Mouse (Mus musculus) ovary, postnatal 14 days (tissue): ENCODE measurements at regions not wholly inside any gene's neighbourhood (a gene's known extent, or its start where the extent isn't known, plus 50 kb on each side); places are given as distances from the start of the nearest gene placed in this dataset.

Source experiments
- DNase-seq: peaks from one replicate; pipeline ENCODE4 v3.0.0; 2022; ENCODE audit warnings: low spot score

DNA sequence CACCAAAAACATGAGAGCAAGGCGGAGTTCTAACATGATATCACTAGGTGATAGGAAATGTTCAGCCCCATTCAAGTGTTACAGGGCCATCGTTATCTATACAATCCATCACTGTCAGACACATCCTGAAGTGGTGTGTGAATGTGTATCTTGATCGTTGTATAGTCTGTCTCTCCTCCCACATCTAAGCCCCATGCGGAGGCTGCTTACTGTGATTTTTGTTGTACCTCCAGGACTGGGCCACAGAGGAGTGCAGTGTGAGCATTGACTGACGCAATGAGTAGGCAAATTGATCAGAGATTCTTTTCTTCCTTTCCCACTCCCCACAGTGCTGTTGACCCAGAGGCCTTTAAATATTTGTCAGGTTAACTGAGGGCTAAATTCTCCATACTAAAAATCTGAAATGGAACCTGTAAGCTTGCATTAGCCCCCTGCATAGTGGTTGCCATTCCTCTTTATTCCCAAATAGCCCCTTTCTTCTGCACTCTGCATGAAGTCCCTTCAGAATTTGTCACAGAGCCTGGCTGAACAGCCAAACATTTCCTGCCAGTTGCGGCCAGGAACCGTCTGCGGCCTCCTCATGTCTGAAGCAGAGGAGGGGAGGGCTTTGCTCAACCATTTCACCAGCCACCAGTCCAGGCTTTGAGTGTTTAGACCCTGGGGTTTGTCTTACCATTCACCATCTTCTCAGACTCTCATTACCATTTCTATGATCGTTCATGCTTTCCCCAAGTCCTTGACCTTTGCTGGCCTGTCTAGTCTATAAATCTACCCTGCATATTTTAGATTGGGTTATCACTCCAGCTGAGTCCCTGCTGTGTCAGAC lies 119.3 kb downstream of the Ttc8 start:
- DNase-seq: no peak

DNA sequence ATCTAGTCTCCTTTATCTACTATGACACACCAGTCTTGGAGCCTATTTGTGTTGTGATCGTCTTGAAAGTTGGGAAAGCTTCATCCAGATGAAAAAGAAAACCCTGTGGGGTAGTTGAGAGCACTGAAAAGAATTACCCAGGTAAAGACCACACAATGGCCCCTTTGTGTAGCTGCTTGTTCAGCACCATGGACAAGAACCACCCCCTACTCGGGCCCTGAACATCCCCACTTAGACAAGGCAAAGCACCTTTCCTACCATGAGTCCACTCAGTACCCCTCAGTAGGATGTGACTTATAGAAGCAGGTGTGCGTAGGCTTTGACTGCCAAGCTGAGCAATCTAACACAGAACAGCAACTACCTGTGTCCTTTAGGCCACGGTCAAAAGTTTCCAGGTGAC lies 121.2 kb downstream of the Ttc8 start:
- no peak for DNase-seq

DNA sequence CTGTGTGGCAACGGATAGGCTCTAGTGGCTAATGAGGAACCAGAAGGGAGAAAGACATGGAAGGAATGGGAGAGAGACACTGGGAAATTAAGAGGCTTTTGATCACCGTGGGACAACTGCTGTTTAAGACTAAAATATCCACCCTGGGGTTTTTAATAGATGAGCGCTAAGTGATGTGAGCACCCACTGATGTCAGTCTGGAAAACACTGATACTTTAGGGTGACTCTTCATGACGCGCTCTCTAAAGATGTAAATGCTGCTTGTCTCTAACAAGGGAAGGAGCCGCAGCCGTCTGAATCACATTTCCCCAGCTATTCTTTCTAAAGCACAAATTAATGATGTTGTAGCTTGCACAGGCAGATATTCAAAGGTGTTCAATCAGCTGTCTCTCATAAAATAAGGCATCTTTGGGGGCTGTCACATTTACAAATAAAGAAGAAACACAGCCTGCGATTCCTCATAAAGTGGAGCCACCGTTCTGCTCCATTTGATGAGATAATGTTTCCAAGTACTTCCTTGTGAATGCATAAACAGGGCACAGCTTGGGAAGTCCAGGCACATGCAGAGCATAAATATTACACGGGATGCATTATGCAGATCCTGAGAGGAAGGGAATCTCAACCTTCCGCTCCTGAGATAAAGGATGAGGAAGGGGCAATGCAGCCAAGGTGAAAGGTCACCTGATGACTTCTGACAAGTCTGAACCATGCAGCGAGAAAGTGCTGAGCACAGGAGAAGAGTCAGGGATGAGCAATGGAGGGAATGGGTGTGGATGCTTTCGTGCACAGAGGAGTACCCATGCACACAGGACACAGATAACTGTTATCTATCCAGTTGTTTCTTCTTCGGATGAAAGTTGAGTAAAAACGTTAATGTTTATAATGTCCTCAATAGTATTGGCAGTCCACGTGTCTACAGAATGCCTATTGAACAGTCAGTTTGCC lies 122.8 kb downstream of the Ttc8 start:
- DNase-seq: no peak

DNA sequence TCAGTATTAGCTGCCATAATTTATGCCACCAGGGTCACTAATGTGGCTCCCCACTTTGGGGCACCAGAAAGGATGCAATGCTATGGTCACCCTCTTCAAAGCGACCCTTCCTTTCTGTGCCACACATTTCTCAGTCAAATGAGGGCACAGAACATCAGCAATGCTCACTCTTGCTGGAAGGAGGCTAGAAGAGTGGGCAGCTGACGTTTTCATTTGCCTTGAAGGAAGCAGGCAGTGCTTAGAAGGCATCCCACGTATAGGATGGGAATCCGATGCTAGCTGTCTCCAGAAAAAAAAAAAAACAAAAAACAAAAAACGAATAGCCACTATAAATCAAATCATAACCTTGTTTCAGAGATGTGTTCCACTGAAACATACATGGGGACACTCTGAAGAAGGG lies 124.1 kb downstream of the Ttc8 start:
- DNase-seq: no peak

DNA sequence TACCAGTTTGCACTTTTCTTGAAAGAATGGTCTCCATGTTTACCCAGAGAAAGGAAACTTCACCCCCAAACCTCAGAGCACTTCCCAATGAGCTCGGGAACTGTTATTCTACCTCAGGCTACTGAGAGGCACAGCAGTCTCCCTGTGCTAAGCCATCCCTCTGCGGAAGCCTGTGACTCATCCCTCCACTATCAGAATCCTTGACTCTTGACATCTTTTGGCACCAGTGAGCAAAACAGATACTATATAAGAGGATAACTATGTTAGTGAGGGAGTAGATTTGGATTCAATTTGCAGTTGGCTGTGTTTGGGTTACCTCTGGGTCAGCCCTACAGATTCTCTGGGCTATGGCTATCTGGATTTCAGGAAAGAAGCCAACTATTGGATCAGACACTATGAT lies 130.1 kb downstream of the Ttc8 start:
- DNase-seq: no peak

DNA sequence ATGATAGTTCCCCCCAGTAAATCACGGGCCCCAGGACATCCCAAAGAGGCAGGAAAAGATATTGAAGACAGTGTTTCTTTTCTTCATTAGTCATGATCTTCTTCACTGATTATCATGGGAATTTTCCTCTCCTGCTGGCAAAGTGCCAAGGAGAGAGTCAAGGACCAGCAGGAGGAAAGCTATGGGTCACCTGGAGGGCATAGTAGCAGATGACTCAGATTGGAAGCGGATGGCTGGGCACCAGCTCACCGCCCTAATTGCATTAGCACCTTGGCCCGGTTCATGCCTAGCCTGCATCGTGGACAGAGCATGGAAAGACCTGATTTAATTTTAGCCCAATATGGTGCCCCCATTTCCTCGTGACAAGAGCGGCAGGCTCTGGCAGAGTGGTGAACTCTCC lies 132.2 kb downstream of the Ttc8 start:
- DNase-seq: no peak

DNA sequence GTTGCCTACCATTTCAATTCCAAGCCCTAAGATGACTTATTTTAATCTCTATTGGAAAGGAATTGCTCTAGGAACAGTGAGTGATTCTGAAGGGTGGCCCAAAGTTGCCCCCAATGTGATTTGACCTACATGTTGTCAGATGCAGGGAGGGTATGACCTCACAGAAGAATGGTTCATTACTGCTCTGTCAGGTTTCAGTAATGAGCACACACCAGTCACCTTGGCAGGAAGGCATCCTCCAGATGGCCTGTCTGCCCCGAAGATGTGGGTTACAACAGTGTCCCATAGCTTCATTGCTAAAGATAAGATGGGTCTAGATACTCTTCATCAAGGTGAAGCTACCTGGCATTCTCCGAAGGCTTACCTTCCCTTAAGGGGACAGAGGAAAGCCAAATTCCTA lies 137.1 kb downstream of the Ttc8 start:
- no peak for DNase-seq

DNA sequence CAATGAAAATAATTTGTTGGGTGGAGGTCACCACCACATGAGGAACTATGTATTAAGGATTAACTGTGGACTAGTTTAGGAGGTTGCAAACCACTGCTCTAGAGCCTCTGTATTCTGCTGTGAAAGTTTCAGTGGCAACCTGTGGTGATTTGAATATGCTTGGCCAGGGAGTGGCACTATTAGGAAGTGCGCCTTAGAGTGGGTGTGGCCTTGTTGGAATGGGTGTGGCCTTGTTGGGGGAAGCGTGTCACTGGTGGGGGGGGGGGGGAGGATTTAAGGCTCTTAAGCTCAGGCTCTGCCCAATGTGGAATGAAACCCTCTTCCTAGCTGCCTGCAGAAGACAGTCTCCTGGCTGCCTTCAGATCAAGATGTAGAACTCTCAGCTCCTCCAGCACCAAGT lies 138.5 kb downstream of the Ttc8 start:
- DNase-seq: no peak

DNA sequence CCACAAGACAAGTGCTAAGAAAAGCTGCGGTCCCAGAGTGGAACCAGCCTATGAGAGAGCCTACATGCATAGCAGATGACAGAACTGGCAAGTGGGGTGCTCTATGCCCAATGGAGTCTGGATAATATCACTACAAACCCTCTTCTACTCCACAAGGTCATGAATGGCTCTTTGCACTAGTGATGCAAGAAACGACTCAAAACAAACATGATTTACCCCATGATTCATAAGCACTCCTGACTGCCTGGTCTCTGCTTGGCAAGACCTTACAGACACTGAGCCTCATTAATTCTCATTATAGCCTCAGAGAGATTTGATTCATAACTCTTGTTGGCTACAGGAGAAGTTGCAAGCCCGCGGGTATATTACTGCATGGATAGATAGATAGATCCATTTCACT lies 139.1 kb downstream of the Ttc8 start:
- DNase-seq: no peak

DNA sequence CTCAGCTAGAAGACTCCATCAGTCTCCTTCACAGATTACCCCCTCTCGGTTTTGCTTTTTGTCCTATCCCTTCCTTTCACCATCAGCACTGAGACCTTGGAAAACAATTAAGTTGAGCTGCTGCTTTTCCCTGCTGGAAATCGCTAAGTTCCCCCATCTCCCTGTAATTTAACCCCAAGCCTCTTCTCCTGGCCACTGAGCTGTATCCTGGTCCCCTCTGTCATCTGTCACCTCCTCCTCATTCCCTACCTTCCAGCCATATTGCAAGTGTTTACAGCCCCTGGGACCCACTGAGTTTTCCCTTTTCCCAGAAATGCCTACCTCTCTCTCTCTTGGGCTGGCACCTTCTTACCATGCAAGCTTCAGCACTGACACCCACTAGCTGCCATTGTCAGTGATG lies 140.3 kb downstream of the Ttc8 start:
- no peak for DNase-seq

DNA sequence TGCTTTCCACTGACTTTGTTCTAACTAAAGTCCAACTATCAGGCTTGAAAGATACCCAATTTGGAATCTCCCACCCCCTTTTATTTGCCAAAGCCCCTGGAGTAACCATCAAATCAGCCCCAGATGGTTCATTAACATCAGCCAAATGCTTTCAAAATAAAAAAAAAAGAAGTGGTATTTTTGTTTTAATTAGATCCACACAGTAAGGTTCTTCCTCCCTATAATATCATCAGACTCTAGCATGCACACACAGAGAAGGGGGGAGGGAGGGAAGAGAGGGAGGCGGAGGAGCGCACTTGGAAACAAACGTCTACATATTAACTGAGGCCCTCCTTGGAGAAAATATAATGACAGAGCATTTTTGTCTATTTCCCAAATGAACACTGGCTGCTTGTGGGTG lies 143.1 kb downstream of the Ttc8 start:
- no peak for DNase-seq

DNA sequence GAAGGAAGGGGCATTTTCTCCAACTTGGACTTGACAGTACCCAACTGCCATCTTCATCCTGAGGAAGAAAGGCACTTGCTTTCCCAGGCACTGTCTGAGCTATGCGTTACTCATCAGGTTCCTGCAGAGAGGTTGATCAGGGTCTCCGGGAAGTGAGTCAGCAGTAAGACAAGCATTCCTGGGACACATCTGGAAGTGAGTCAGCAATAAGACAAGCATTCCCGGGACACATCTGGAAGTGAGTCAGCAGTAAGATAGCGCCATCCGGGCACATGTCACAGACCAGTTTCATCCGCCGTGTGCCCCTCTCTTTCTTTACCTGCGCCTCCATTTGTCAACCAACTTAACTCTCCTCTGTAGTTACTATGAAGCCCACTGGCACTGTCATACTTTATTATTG lies 143.5 kb downstream of the Ttc8 start:
- no peak for DNase-seq

DNA sequence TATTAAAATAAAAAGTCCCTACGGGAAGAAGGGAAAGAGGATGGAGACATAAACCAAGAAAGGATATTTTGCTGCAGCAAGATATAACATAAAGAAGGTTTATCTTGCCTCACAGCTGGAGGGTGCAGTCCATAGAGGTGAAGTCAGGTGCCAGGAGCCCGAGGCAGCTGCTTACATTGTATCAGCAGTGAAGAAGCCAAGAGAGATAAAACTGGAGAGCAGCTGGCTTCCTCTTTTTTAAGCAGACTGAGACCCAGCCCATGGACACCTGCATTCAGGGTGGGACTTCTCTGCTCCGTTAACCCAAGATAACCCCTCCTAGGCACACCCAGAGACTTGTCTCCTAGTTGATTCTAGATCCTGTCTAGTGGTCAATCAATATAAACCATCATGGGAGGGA lies 147.6 kb downstream of the Ttc8 start:
- DNase-seq: no peak

DNA sequence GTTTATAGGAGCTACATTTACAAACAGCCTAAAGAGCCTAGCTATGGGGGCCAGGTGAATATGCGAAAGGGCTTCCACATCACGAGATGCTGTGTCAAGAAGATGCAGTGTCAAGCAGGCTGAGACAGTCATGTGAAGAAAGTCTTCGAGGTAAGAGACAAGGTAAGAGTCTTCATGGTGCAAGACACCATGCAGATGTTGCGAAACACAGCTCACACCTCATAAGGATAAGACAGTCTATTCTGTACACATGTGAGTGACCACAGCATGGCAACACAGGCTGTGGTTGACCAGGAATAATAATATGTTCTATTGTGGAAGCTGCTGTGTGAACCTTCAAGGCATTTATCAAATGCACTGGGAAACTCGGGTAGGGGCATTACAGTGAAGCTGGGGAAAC lies 153.4 kb downstream of the Ttc8 start:
- no peak for DNase-seq

DNA sequence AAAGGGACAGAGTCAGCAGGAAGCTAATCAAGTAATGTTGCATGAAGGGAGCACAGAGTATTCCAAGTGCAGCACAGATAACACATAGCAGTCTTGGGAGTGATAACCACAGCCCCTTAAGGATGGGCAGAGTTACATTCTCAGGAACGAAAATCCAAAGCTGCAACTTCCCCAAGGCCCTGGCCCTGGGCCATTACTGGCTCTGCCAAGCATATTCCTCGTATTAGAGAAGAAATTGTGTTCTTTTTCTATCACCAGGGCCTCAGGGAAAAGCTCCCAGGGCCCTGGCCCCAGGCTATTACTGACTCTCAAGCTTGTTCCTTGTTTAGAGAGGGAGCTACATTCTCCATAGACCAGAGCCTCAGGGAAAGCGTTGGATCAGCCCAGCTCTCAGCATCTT lies 157.0 kb downstream of the Ttc8 start:
- no peak for DNase-seq

DNA sequence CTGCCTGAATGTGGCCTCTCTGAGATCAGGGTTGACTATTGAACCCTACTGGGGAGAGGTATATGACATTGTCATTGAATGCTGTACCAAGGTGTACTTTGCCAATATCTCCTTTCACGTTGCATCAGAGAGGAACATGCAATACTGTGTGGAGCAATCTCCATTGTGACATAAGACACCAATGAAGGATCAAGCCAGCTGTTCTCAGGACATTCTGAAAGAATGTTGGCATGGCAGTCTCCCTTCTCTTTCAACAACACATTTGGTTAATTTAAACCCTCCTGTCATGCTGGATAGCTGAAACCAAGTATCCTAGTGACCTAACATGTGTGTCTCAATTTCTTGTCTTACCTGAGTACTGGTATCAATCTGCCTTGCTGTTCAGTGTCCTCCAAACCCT lies 159.5 kb downstream of the Ttc8 start:
- DNase-seq: no peak

DNA sequence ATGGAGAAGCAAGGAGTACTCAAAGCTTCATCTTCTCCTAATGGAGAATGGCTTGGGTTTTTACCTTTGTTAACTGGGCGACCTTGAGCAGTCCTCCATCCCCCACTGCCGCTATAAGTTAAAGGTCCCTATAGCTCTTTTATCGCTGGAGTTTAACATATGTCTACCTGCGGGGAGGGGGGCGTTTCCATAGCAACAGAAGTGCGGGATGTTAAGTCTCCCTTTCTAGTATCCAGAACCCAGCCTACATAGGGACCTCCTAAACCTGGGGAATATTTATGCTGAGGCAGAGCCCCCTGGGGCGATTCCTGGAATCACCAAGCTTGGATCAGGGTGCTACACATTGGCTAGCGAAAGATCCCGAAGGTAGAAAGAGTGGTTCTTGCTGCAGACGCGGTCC lies 163.2 kb downstream of the Ttc8 start:
- DNase-seq: no peak

DNA sequence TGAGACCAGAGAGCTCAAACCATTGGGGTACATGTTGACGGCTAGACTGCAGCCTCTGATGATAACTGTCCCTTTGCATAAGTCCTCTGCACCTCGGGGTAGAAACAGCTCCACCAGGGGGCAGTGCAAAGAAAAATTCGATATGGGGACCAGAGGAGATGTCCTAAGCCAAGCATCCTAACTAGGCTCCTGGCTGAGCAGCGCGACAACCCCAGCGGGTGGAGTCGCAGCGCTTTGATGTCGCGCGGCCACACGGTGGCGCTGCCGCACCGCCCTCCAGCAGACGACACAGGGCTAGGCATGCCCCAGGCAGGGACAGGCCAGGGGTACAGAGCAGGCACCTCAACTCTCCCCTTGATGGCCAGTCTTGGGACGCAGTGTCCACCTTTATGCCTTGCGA lies 163.8 kb downstream of the Ttc8 start:
- peak; percentile 73 for DNase-seq

DNA sequence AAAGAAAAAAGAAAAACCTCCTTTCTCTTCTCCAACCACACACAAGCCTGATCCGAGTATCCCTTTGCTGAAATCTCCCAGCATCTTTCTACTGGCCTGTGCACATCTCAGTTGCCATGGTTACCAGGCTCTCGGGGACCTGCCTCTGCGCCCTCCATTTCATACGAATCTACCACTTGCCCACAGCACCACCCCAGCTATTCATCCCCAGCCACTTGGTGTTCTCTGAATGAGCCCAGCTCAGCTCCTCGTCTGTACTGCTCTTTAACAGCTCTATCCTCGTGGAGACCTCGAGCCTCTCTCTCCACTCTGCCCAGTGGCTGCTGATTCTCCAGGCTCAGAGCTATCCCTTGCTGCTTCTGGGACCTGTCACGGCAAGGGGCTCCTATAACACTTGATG lies 166.9 kb downstream of the Ttc8 start:
- no peak for DNase-seq

DNA sequence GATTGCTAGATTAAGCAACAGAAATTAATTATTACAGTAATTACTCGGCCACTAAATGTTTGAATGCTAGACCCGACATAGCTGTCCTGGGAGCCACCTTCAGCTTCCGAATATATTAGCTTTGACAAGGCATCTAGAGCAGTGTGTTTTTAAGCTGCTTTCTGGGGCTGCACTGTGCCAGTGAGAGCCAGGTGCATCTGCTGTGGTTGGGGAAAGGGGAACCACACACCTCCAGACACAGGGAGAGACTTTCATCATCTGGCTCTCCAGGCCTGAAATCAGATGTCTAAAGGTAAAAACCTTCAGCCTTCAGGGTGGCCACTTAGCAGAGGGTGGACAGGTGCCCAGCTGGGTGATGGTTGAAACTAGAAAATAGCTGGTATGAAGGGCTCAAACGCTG lies 171.4 kb downstream of the Ttc8 start:
- DNase-seq: no peak

DNA sequence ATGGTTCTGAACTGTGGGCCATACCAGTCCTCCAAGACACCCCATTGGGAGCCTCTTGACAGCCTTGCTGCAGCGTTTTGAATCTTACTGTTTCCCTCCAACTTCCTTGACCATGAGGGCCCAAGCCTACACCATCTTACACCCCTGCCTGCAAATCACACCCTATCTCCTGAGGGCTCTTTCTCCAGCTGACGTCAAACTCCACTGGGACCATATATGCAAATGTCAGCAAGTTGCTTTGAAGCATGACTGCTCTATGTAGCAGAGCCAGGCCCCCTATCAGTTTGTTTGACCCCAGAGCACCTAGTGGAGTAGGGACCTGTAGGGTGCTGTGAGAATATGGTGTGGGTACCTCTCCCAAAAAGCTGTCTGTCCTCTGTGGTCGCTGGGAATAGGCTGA lies 172.8 kb downstream of the Ttc8 start:
- DNase-seq: no peak

DNA sequence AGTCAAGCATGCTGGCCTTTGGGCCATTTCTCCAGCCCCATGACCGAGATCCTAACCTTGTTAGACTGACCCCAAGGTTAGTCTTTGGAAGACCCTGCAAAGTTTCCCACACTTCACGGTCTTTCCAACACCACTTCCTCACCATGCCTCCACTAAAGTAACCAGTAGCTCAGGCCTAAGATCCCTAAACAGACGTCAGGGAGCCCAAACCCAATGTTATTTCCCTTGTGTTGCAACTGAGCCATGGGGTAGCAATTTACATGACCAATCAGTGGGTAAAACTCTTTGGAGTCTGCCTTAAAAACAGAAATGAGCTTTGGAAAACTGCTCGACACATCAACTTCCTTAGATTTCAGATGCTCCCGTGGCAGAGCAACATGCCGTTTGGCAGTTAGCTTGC lies 173.6 kb downstream of the Ttc8 start:
- DNase-seq: no peak

DNA sequence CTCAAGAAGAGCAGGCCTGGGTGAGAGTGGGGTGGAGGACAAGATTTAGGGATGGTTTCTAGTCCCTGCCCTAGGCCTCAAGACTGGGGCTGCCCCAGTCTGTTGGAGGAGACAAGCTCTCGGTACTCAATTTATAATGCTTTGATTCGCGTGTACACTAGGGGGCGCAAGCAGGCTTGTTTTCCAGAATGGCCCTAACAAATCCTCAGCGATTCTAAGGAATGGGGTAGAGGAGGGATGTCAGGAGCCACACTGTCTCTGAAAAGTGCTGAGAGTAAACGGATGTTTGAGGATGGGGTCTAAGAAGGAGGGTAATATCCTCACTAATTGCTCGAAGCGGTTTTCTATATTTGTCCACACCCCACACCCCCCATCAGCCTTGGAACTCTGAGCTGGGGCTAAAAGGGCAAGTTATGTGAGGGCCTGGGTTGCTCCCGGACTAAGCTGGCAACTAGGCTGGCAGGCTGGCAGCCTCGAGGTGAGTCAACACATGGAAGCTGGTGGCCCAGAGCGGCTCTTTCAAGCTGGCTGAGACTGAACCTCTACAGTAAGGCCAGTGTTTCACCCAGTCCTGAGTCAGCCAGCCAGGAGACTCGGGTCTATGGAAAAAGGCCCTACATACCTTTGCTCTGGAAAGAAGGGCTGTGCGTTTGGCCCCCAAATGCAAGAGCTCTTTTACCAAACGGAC lies 176.7 kb downstream of the Ttc8 start:
- DNase-seq: peak; percentile 79
